Mouse (Mus musculus): ENCODE measurements around the gene Btnl2.

- TF ChIP-seq GATA1 (IDR thresholded peaks at IDR 0.05; ENCODE audit: low read length) (no peak), TAL1 (IDR thresholded peaks at IDR 0.05; ENCODE audit: low read length) (no peak)
Measured at GRCm38 (mm10) chr17:34346041-34346440, 8.6 kb upstream of the Btnl2 start.

Measured in erythroblast, embryonic 14.5 days (primary cell).